Mouse (Mus musculus) thymus, postnatal 4 days (tissue): ENCODE measurements around the gene Smagp.

ENCODE experiments used
- DNase-seq: peaks from one replicate; pipeline ENCODE4 v3.0.0; 2021

The Smagp gene

GRCm38 (mm10) chr15:100587166-100587565 lies 49.6 kb downstream of the Smagp start:
- no peak for DNase-seq

- no peak for DNase-seq
These were observed 50.8 kb downstream of the Smagp start for GRCm38 (mm10) chr15:100585931-100586330.

GRCm38 (mm10) chr15:100580108-100580507 lies 56.6 kb downstream of the Smagp start:
- DNase-seq = no peak

GRCm38 (mm10) chr15:100577972-100578371 lies 58.8 kb downstream of the Smagp start:
- DNase-seq = no peak

GRCm38 (mm10) chr15:100576810-100577209 lies 59.9 kb downstream of the Smagp start:
- DNase-seq = no peak

GRCm38 (mm10) chr15:100576392-100576791 lies 60.3 kb downstream of the Smagp start:
- DNase-seq = no peak

- DNase-seq = no peak
These were observed 61.4 kb downstream of the Smagp start for GRCm38 (mm10) chr15:100575366-100575765.

GRCm38 (mm10) chr15:100574378-100574777 lies 62.4 kb downstream of the Smagp start:
- DNase-seq = no peak

- DNase-seq = no peak
These were observed 62.8 kb downstream of the Smagp start for GRCm38 (mm10) chr15:100573946-100574345.
